Mouse (Mus musculus): Measurements from ENCODE around the gene Hrct1. TPM values are rescaled to one million over a fixed set of nuclear protein-coding genes. Genes with fewer than 3 reads are reported as not detected.

Gene Hrct1
- polyA plus RNA-seq, 1 experiment from 2014 or later, result 0.25 TPM

GRCm38 (mm10) chr4:43733186-43733585, 6.2 kb downstream of the Hrct1 start:
- Histone ChIP-seq H3K27ac (ENCODE audit: low read depth, low read length) (no peak overlapping the region), H3K27me3 (ENCODE audit: control insufficient read depth, insufficient read depth, low read length) (no peaks in the 10 kb centered on the region), H3K9me3 (ENCODE audit: control insufficient read depth, low read length) (no peaks in the 10 kb centered on the region), H3K4me3 (ENCODE audit: low read depth, low read length) (no peak overlapping the region), H3K9ac (ENCODE audit: low read length) (no peak overlapping the region), H3K36me3 (ENCODE audit: control insufficient read depth, insufficient read depth, low read length) (no peaks in the 10 kb centered on the region), H3K4me2 (no peak overlapping the region), H3K4me1 (ENCODE audit: control insufficient read depth, insufficient read depth, low read length) (no peaks in the 10 kb centered on the region)
- ATAC-seq (ENCODE audit: low FRiP score) (no peak), DNase-seq (ENCODE audit: low spot score, missing footprints) (no peak)
- 88% methylated on average over 5 of the region's 5 CpGs for WGBS

- no peaks in the 10 kb centered on the region for H3K4me1 ChIP-seq (ENCODE audit: control insufficient read depth, insufficient read depth, low read length)
- H3K9me3 ChIP-seq (ENCODE audit: control insufficient read depth, low read length), result no peaks in the 10 kb centered on the region
- no peak overlapping the region for H3K27ac ChIP-seq (ENCODE audit: low read depth, low read length)
- H3K4me2 ChIP-seq, result no peak overlapping the region
- 65% methylated on average over 6 of the region's 6 CpGs for WGBS
- H3K4me3 ChIP-seq (ENCODE audit: low read depth, low read length), result no peak overlapping the region
- H3K9ac ChIP-seq (ENCODE audit: low read length), result no peak overlapping the region
- no peak for DNase-seq (ENCODE audit: low spot score, missing footprints)
- H3K36me3 ChIP-seq (ENCODE audit: control insufficient read depth, insufficient read depth, low read length), result no peaks in the 10 kb centered on the region
- H3K27me3 ChIP-seq (ENCODE audit: control insufficient read depth, insufficient read depth, low read length), result no peaks in the 10 kb centered on the region
- no peak for ATAC-seq (ENCODE audit: low FRiP score)
These were observed 10.2 kb downstream of the Hrct1 start for GRCm38 (mm10) chr4:43737144-43737543.

GRCm38 (mm10) chr4:43738989-43739674, 12.1 kb downstream of the Hrct1 start:
- WGBS, result 80% methylated on average over 8 of the region's 8 CpGs
- ATAC-seq (ENCODE audit: low FRiP score), result no peak

GRCm38 (mm10) chr4:43741526-43741925, 14.5 kb downstream of the Hrct1 start:
- H3K4me2 ChIP-seq, result no peak overlapping the region
- H3K27ac ChIP-seq (ENCODE audit: low read depth, low read length), result no peak overlapping the region
- no peaks in the 10 kb centered on the region for H3K4me1 ChIP-seq (ENCODE audit: control insufficient read depth, insufficient read depth, low read length)
- H3K36me3 ChIP-seq (ENCODE audit: control insufficient read depth, insufficient read depth, low read length), result no peaks in the 10 kb centered on the region
- H3K9ac ChIP-seq (ENCODE audit: low read length), result no peak overlapping the region
- 72% methylated on average over 5 of the region's 5 CpGs for WGBS
- DNase-seq (ENCODE audit: low spot score, missing footprints), result peak; percentile 60
- no peaks in the 10 kb centered on the region for H3K27me3 ChIP-seq (ENCODE audit: control insufficient read depth, insufficient read depth, low read length)
- H3K4me3 ChIP-seq (ENCODE audit: low read depth, low read length), result no peak overlapping the region
- H3K9me3 ChIP-seq (ENCODE audit: control insufficient read depth, low read length), result no peaks in the 10 kb centered on the region
- ATAC-seq (ENCODE audit: low FRiP score), result no peak

More at GRCm38 (mm10) chr4:43738989-43739674, 12.1 kb downstream of the Hrct1 start:
- Histone ChIP-seq H3K4me2 (no peak overlapping the region), H3K4me1 (ENCODE audit: control insufficient read depth, insufficient read depth, low read length) (no peaks in the 10 kb centered on the region), H3K36me3 (ENCODE audit: control insufficient read depth, insufficient read depth, low read length) (no peaks in the 10 kb centered on the region), H3K27me3 (ENCODE audit: control insufficient read depth, insufficient read depth, low read length) (no peaks in the 10 kb centered on the region), H3K9me3 (ENCODE audit: control insufficient read depth, low read length) (no peaks in the 10 kb centered on the region), H3K9ac (ENCODE audit: low read length) (no peak overlapping the region), H3K27ac (ENCODE audit: low read depth, low read length) (no peak overlapping the region), H3K4me3 (ENCODE audit: low read depth, low read length) (no peak overlapping the region)
- no peak for DNase-seq (ENCODE audit: low spot score, missing footprints)

GRCm38 (mm10) chr4:43742637-43743036, 15.6 kb downstream of the Hrct1 start:
- H3K27ac ChIP-seq (ENCODE audit: low read depth, low read length), result no peak overlapping the region
- no peaks in the 10 kb centered on the region for H3K36me3 ChIP-seq (ENCODE audit: control insufficient read depth, insufficient read depth, low read length)
- H3K9me3 ChIP-seq (ENCODE audit: control insufficient read depth, low read length), result no peaks in the 10 kb centered on the region
- DNase-seq (ENCODE audit: low spot score, missing footprints), result peak; percentile 69
- H3K27me3 ChIP-seq (ENCODE audit: control insufficient read depth, insufficient read depth, low read length), result no peaks in the 10 kb centered on the region
- no peaks in the 10 kb centered on the region for H3K4me1 ChIP-seq (ENCODE audit: control insufficient read depth, insufficient read depth, low read length)
- H3K9ac ChIP-seq (ENCODE audit: low read length), result no peak overlapping the region
- no peak overlapping the region for H3K4me3 ChIP-seq (ENCODE audit: low read depth, low read length)
- no peak for ATAC-seq (ENCODE audit: low FRiP score)
- 36% methylated on average over 4 of the region's 4 CpGs for WGBS
- no peak overlapping the region for H3K4me2 ChIP-seq

GRCm38 (mm10) chr4:43743099-43743498, 16.1 kb downstream of the Hrct1 start:
- Histone ChIP-seq H3K4me2 (no peak overlapping the region), H3K27ac (ENCODE audit: low read depth, low read length) (no peak overlapping the region), H3K9me3 (ENCODE audit: control insufficient read depth, low read length) (no peaks in the 10 kb centered on the region), H3K4me1 (ENCODE audit: control insufficient read depth, insufficient read depth, low read length) (no peaks in the 10 kb centered on the region), H3K27me3 (ENCODE audit: control insufficient read depth, insufficient read depth, low read length) (no peaks in the 10 kb centered on the region), H3K4me3 (ENCODE audit: low read depth, low read length) (no peak overlapping the region), H3K36me3 (ENCODE audit: control insufficient read depth, insufficient read depth, low read length) (no peaks in the 10 kb centered on the region), H3K9ac (ENCODE audit: low read length) (no peak overlapping the region)
- 56% methylated on average over 1 of the region's 1 CpGs for WGBS
- DNase-seq (ENCODE audit: low spot score, missing footprints) (no peak), ATAC-seq (ENCODE audit: low FRiP score) (no peak)

- DNase-seq (ENCODE audit: low spot score, missing footprints), result peak; percentile 88
- Histone ChIP-seq H3K4me3 (ENCODE audit: low read depth, low read length) (no peak overlapping the region), H3K27me3 (ENCODE audit: control insufficient read depth, insufficient read depth, low read length) (no peaks in the 10 kb centered on the region), H3K4me2 (no peak overlapping the region), H3K36me3 (ENCODE audit: control insufficient read depth, insufficient read depth, low read length) (no peaks in the 10 kb centered on the region), H3K9ac (ENCODE audit: low read length) (no peak overlapping the region), H3K27ac (ENCODE audit: low read depth, low read length) (no peak overlapping the region), H3K9me3 (ENCODE audit: control insufficient read depth, low read length) (no peaks in the 10 kb centered on the region), H3K4me1 (ENCODE audit: control insufficient read depth, insufficient read depth, low read length) (no peaks in the 10 kb centered on the region)
- no peak for ATAC-seq (ENCODE audit: low FRiP score)
- whole genome bisulfite sequencing, result 17% methylated on average over 6 of the region's 6 CpGs
These were observed 18.2 kb downstream of the Hrct1 start for GRCm38 (mm10) chr4:43745187-43745586.

- 89% methylated on average over 6 of the region's 6 CpGs for WGBS
- Histone ChIP-seq H3K27ac (ENCODE audit: low read depth, low read length) (no peak overlapping the region), H3K36me3 (ENCODE audit: control insufficient read depth, insufficient read depth, low read length) (no peaks in the 10 kb centered on the region), H3K27me3 (ENCODE audit: control insufficient read depth, insufficient read depth, low read length) (no peaks in the 10 kb centered on the region), H3K4me1 (ENCODE audit: control insufficient read depth, insufficient read depth, low read length) (no peaks in the 10 kb centered on the region), H3K4me3 (ENCODE audit: low read depth, low read length) (no peak overlapping the region), H3K9ac (ENCODE audit: low read length) (no peak overlapping the region), H3K9me3 (ENCODE audit: control insufficient read depth, low read length) (no peaks in the 10 kb centered on the region), H3K4me2 (no peak overlapping the region)
- DNase-seq (ENCODE audit: low spot score, missing footprints) (peak; percentile 26), ATAC-seq (ENCODE audit: low FRiP score) (no peak)
These were observed 30.2 kb downstream of the Hrct1 start for GRCm38 (mm10) chr4:43757213-43757612.

GRCm38 (mm10) chr4:43759571-43760418, 32.8 kb downstream of the Hrct1 start:
- H3K9ac ChIP-seq (ENCODE audit: low read length), result no peak overlapping the region
- no peak overlapping the region for H3K4me3 ChIP-seq (ENCODE audit: low read depth, low read length)
- no peak overlapping the region for H3K4me2 ChIP-seq
- 78% methylated on average over 21 of the region's 21 CpGs for WGBS
- H3K9me3 ChIP-seq (ENCODE audit: control insufficient read depth, low read length), result no peaks in the 10 kb centered on the region
- H3K4me1 ChIP-seq (ENCODE audit: control insufficient read depth, insufficient read depth, low read length), result no peaks in the 10 kb centered on the region
- no peak for ATAC-seq (ENCODE audit: low FRiP score)
- H3K36me3 ChIP-seq (ENCODE audit: control insufficient read depth, insufficient read depth, low read length), result no peaks in the 10 kb centered on the region
- no peaks in the 10 kb centered on the region for H3K27me3 ChIP-seq (ENCODE audit: control insufficient read depth, insufficient read depth, low read length)
- peak; percentile 78 for DNase-seq (ENCODE audit: low spot score, missing footprints)
- H3K27ac ChIP-seq (ENCODE audit: low read depth, low read length), result no peak overlapping the region

All from midbrain, embryonic 11.5 days (tissue).